Mouse (Mus musculus) left cerebral cortex, postnatal 36 days (tissue): ENCODE measurements around the gene Trpm3. TPM values are rescaled to one million over a fixed set of nuclear protein-coding genes. Genes with fewer than 3 reads are reported as not detected.

Source experiments
- DNase-seq, 2 experiments: peaks; one replicate each; pipeline ENCODE4 v3.0.0; 2021 to 2022; ENCODE audit warnings: low spot score in 2 of 2, mixed read lengths in 1 of 2
- intact Hi-C: fragments of 180-260 bp; cut with DNase I; formaldehyde crosslinking; loops from one replicate; pipeline ENCODE4 v1.15.1; 2025
- microRNA-seq: library from miRNA; unstranded; fragments of <30 nt; microRNA quantifications from one replicate; pipeline ENCODE4 v1.2.0, GENCODE M21; 2022
- total RNA-seq, 2 experiments: library from RNA; stranded (reverse); gene quantifications; 2 replicates each; pipeline ENCODE4 v1.2.3; 2021

Trpm3 gene
- total RNA-seq, 2 experiments from 2014 or later, result 26.6 to 37.4 TPM

- intact Hi-C loops, result no loop called here
- DNase-seq, result no peak
Measured at GRCm38 (mm10) chr19:23037499-23037898, 898.7 kb downstream of the Trpm3 start.

- intact Hi-C loops, result no loop called here
- no peak for DNase-seq
Measured at GRCm38 (mm10) chr19:23038321-23038720, 899.5 kb downstream of the Trpm3 start.

GRCm38 (mm10) chr19:23041483-23042167, 902.8 kb downstream of the Trpm3 start:
- intact Hi-C loops, result no loop called here
- DNase-seq, result no peak

GRCm38 (mm10) chr19:23042168-23042733, 903.4 kb downstream of the Trpm3 start:
- intact Hi-C loops, result no loop called here
- DNase-seq, result no peak

GRCm38 (mm10) chr19:23043699-23044098, 904.9 kb downstream of the Trpm3 start:
- no peak for DNase-seq
- intact Hi-C loops, result no loop called here

Small RNA genes lying within 50 kb of the gene (microRNA-seq; reads per million reads assigned to microRNA genes)
- 495 reads per million, percentile 71 among the genes with 10 or more reads in this experiment for gene Mir204
